ENCODE assay signal across 15 mouse cellular contexts in the genomic region with DNA sequence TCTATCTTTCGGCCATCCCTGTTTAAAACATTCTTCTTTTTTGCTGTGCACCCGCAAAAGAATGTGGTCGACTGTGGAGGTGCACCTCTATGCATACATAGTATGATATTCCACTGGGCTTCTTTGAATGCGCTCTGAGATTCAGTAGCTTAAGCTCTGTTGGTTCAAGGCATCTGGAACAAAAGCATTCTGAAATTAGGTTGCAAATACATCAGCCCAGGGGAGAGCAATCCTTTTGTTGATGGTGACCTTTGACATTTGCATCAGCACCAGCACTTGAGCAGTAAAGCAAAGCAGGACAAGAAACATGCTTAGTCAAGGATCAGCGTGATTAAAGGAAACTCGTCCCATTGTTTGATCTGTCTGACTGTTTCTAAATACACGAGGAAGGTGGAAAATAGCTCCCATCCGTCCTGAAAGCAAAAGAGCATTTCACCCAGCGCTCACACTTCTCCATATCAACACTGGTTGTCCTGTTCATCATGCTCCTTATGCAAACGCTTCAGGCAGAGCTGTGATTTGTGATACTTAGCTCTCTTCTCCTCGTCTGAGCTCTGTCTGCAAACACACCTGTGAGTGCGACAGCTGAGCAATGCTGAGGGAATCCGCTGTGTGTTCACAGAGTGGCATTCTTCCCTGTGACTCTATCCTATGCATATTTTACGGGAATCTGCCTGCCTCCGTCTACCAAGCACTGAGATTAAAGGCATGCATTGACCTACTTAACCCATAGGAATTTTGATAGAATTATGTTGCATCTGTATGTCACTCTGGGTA.
A peak's percentile ranks its signal among the peaks of the same experiment; 100 is the strongest.
DNase-seq lines count a peak whose midpoint lies in the region; ATAC-seq lines count a peak whose summit lies in the region.
"Had no signal": no experiment of that assay in that cellular context is flagged by ENCODE, and none has a peak within 500 bp of the region (broad histone marks: within the 10 kb centered on the region; RNA-seq: fewer than 3 reads in every experiment).

No protein-coding gene starts in this region.

- H3K36me3 ChIP-seq in embryonic facial prominence, embryonic 11.5 days (replicated peaks; ENCODE audit: control insufficient read depth, insufficient read depth, low read depth, low read length) = no peaks in the 10 kb centered on the region
- no peaks in the 10 kb centered on the region for H3K36me3 ChIP-seq in embryonic facial prominence, embryonic 10.5 days (replicated peaks)
- H3K36me3 ChIP-seq in forebrain, embryonic 16.5 days (ENCODE audit: control insufficient read depth, insufficient read depth) = no peaks in the 10 kb centered on the region
- no peaks in the 10 kb centered on the region for H3K36me3 ChIP-seq in midbrain, embryonic 10.5 days
- no peaks in the 10 kb centered on the region for H3K36me3 ChIP-seq in neural tube, embryonic 15.5 days
- H3K36me3 ChIP-seq: heart, embryonic 13.5 days; kidney, embryonic 15.5 days; limb, embryonic 12.5 days had no signal

- no peak overlapping the region for H3K4me3 ChIP-seq in embryonic facial prominence, embryonic 11.5 days (ENCODE audit: low read depth, low read length)
- H3K4me3 ChIP-seq in embryonic facial prominence, embryonic 10.5 days = no peak overlapping the region
- H3K4me3 ChIP-seq in forebrain, embryonic 16.5 days (replicated peaks; ENCODE audit: low read length) = no peak overlapping the region
- H3K4me3 ChIP-seq in midbrain, embryonic 10.5 days = peak overlapping the region; percentile 36
- no peak overlapping the region for H3K4me3 ChIP-seq in neural tube, embryonic 15.5 days (replicated peaks)
- H3K4me3 ChIP-seq: heart, embryonic 13.5 days; kidney, embryonic 15.5 days; limb, embryonic 12.5 days had no signal

- DNase-seq in embryonic facial prominence, embryonic 11.5 days (ENCODE audit: low spot score) = no peak
- no peak for DNase-seq in embryonic facial prominence, embryonic 10.5 days (ENCODE audit: low spot score)
- DNase-seq in midbrain, embryonic 10.5 days (ENCODE audit: low spot score) = peak; percentile 54
- no peak for DNase-seq in right cerebral cortex, postnatal 25 days
- DNase-seq in MN1 (ENCODE audit: low spot score) = no peak
- no peak for DNase-seq in layer of hippocampus, adult 9-10 months (ENCODE audit: low spot score)
- DNase-seq: cerebellum, postnatal 10 days; layer of hippocampus, adult 9-11 months; right cerebral cortex, postnatal 14 days had no signal

- no peaks in the 10 kb centered on the region for H3K9me3 ChIP-seq in embryonic facial prominence, embryonic 11.5 days (replicated peaks; ENCODE audit: control insufficient read depth, low read length)
- H3K9me3 ChIP-seq in embryonic facial prominence, embryonic 10.5 days = no peaks in the 10 kb centered on the region
- H3K9me3 ChIP-seq in forebrain, embryonic 16.5 days (ENCODE audit: control insufficient read depth, low read length) = no peaks in the 10 kb centered on the region
- no peaks in the 10 kb centered on the region for H3K9me3 ChIP-seq in midbrain, embryonic 10.5 days (replicated peaks)
- H3K9me3 ChIP-seq in neural tube, embryonic 15.5 days (replicated peaks) = no peaks in the 10 kb centered on the region
- H3K9me3 ChIP-seq: heart, embryonic 13.5 days; kidney, embryonic 15.5 days; limb, embryonic 12.5 days had no signal

- 30% methylated on average over 15 of the region's 15 CpGs for WGBS in embryonic facial prominence, embryonic 11.5 days
- WGBS in embryonic facial prominence, embryonic 10.5 days = 29% methylated on average over 15 of the region's 15 CpGs
- 12% methylated on average over 15 of the region's 15 CpGs for WGBS in forebrain, embryonic 16.5 days
- WGBS in midbrain, embryonic 10.5 days = 11% methylated on average over 15 of the region's 15 CpGs
- 20% methylated on average over 15 of the region's 15 CpGs for WGBS in neural tube, embryonic 15.5 days

- H3K4me1 ChIP-seq in embryonic facial prominence, embryonic 11.5 days (ENCODE audit: control insufficient read depth, insufficient read depth, low read length) = no peaks in the 10 kb centered on the region
- H3K4me1 ChIP-seq in embryonic facial prominence, embryonic 10.5 days = peaks cover 19% of the 10 kb centered on the region
- H3K4me1 ChIP-seq in forebrain, embryonic 16.5 days (replicated peaks; ENCODE audit: control insufficient read depth, insufficient read depth, low read length) = peaks cover 11% of the 10 kb centered on the region
- peaks cover 56% of the 10 kb centered on the region for H3K4me1 ChIP-seq in midbrain, embryonic 10.5 days
- peaks cover 9% of the 10 kb centered on the region; the same call in 1 of the 2 replicates for H3K4me1 ChIP-seq in neural tube, embryonic 15.5 days
- H3K4me1 ChIP-seq: kidney, embryonic 15.5 days had no signal

- ATAC-seq in embryonic facial prominence, embryonic 11.5 days (replicated peaks; ENCODE audit: insufficient number of reproducible peaks, low FRiP score, low TSS enrichment, low read depth) = 0 out of 2 replicates have a peak, but pooled peaks have one; percentile 34
- peak; percentile 58 for ATAC-seq in forebrain, embryonic 16.5 days
- ATAC-seq in neural tube, embryonic 15.5 days (ENCODE audit: low FRiP score) = peak; percentile 73; the same call in 1 of the 2 replicates

- H3K4me2 ChIP-seq in embryonic facial prominence, embryonic 11.5 days (ENCODE audit: low read depth, low read length) = no peak overlapping the region
- H3K4me2 ChIP-seq in forebrain, embryonic 16.5 days (ENCODE audit: low read length) = peak overlapping the region; percentile 15
- H3K4me2 ChIP-seq in neural tube, embryonic 15.5 days = peak overlapping the region; percentile 22; the same call in 1 of the 2 replicates
- H3K4me2 ChIP-seq: heart, embryonic 13.5 days; kidney, embryonic 15.5 days; limb, embryonic 12.5 days had no signal

- no peak overlapping the region for H3K27ac ChIP-seq in embryonic facial prominence, embryonic 11.5 days (replicated peaks; ENCODE audit: low read depth, low read length)
- H3K27ac ChIP-seq in embryonic facial prominence, embryonic 10.5 days (replicated peaks) = no peak overlapping the region
- H3K27ac ChIP-seq in forebrain, embryonic 16.5 days (ENCODE audit: low read length) = no peak overlapping the region
- H3K27ac ChIP-seq in midbrain, embryonic 10.5 days (replicated peaks) = peak overlapping the region; percentile 75
- no peak overlapping the region for H3K27ac ChIP-seq in neural tube, embryonic 15.5 days (replicated peaks)
- H3K27ac ChIP-seq: heart, embryonic 13.5 days; kidney, embryonic 15.5 days; limb, embryonic 12.5 days; macrophage had no signal

- H3K9ac ChIP-seq in embryonic facial prominence, embryonic 11.5 days (replicated peaks; ENCODE audit: low read length) = no peak overlapping the region
- H3K9ac ChIP-seq in forebrain, embryonic 16.5 days (replicated peaks; ENCODE audit: low read depth, low read length) = no peak overlapping the region
- H3K9ac ChIP-seq in neural tube, embryonic 15.5 days (replicated peaks) = no peak overlapping the region
- H3K9ac ChIP-seq: heart, embryonic 13.5 days; kidney, embryonic 15.5 days; limb, embryonic 12.5 days had no signal

- no peaks in the 10 kb centered on the region for H3K27me3 ChIP-seq in embryonic facial prominence, embryonic 11.5 days (ENCODE audit: control insufficient read depth, insufficient read depth, low read length)
- no peaks in the 10 kb centered on the region for H3K27me3 ChIP-seq in embryonic facial prominence, embryonic 10.5 days (replicated peaks; ENCODE audit: low read depth, poor library complexity, severe bottlenecking)
- H3K27me3 ChIP-seq in forebrain, embryonic 16.5 days (replicated peaks; ENCODE audit: control insufficient read depth, insufficient read depth, low read length) = no peaks in the 10 kb centered on the region
- H3K27me3 ChIP-seq in midbrain, embryonic 10.5 days (ENCODE audit: low read depth, poor library complexity, severe bottlenecking) = 0 out of 2 replicates have a peak, but pooled peaks cover 4% of the 10 kb centered on the region
- H3K27me3 ChIP-seq in neural tube, embryonic 15.5 days (replicated peaks) = no peaks in the 10 kb centered on the region
- H3K27me3 ChIP-seq: heart, embryonic 13.5 days; kidney, embryonic 15.5 days; limb, embryonic 12.5 days had no signal
